Mouse (Mus musculus): ENCODE results near the gene Spred1.

Gene Spred1

GRCm38 (mm10) chr2:117176937-117177336 lies 55.8 kb downstream of the Spred1 start:
- no peak for DNase-seq (ENCODE audit: low spot score in 2 of 2)

GRCm38 (mm10) chr2:117180250-117180885 lies 59.2 kb downstream of the Spred1 start:
- DNase-seq (ENCODE audit: low spot score in 2 of 2), result peak; percentile 60 to 82

GRCm38 (mm10) chr2:117185587-117185986 lies 64.4 kb downstream of the Spred1 start:
- DNase-seq (ENCODE audit: low spot score in 2 of 2), result no peak

- no peak for DNase-seq (ENCODE audit: low spot score in 2 of 2)
Measured at GRCm38 (mm10) chr2:117190915-117191314, 69.7 kb downstream of the Spred1 start.

GRCm38 (mm10) chr2:117194309-117194708 lies 73.1 kb downstream of the Spred1 start:
- no peak for DNase-seq (ENCODE audit: low spot score in 2 of 2)

- DNase-seq (ENCODE audit: low spot score in 2 of 2), result no peak
Measured at GRCm38 (mm10) chr2:117195151-117195550, 74.0 kb downstream of the Spred1 start.

GRCm38 (mm10) chr2:117195578-117195977 lies 74.4 kb downstream of the Spred1 start:
- DNase-seq (ENCODE audit: low spot score in 2 of 2), result no peak

- DNase-seq (ENCODE audit: low spot score in 2 of 2), result no peak
Measured at GRCm38 (mm10) chr2:117200869-117201338, 79.7 kb downstream of the Spred1 start.

GRCm38 (mm10) chr2:117203350-117203749 lies 82.2 kb downstream of the Spred1 start:
- DNase-seq (ENCODE audit: low spot score in 2 of 2), result no peak

- no peak for DNase-seq (ENCODE audit: low spot score in 2 of 2)
Measured at GRCm38 (mm10) chr2:117204534-117204933, 83.4 kb downstream of the Spred1 start.

- DNase-seq (ENCODE audit: low spot score in 2 of 2), result no peak
Measured at GRCm38 (mm10) chr2:117205066-117205465, 83.9 kb downstream of the Spred1 start.

- DNase-seq (ENCODE audit: low spot score in 2 of 2), result no peak
Measured at GRCm38 (mm10) chr2:117210416-117211085, 89.4 kb downstream of the Spred1 start.

GRCm38 (mm10) chr2:117216152-117216551 lies 95.0 kb downstream of the Spred1 start:
- no peak for DNase-seq (ENCODE audit: low spot score in 2 of 2)

- DNase-seq (ENCODE audit: low spot score in 2 of 2), result no peak
Measured at GRCm38 (mm10) chr2:117217695-117218216, 96.6 kb downstream of the Spred1 start.

- no peak for DNase-seq (ENCODE audit: low spot score in 2 of 2)
Measured at GRCm38 (mm10) chr2:117219536-117219935, 98.4 kb downstream of the Spred1 start.

GRCm38 (mm10) chr2:117222651-117223050 lies 101.5 kb downstream of the Spred1 start:
- DNase-seq (ENCODE audit: low spot score in 2 of 2), result no peak

- no peak for DNase-seq (ENCODE audit: low spot score in 2 of 2)
Measured at GRCm38 (mm10) chr2:117228601-117229125, 107.5 kb downstream of the Spred1 start.

GRCm38 (mm10) chr2:117230261-117230660 lies 109.1 kb downstream of the Spred1 start:
- no peak for DNase-seq (ENCODE audit: low spot score in 2 of 2)

- peak; percentile 73 to 87 for DNase-seq (ENCODE audit: low spot score in 2 of 2)
Measured at GRCm38 (mm10) chr2:117231257-117231656, 110.1 kb downstream of the Spred1 start.
